Mouse (Mus musculus): Measurements from ENCODE around the gene Gm10638. TPM values are rescaled to one million over a fixed set of nuclear protein-coding genes. Genes with fewer than 3 reads are reported as not detected.

The Gm10638 gene
- polyA plus RNA-seq, 1 experiment from 2014 or later: 5.5 TPM

- no peak for ATAC-seq (ENCODE audit: insufficient number of reproducible peaks, insufficient read depth, low FRiP score, low read depth)
- Histone ChIP-seq H3K4me2 (ENCODE audit: low read length) (no peak overlapping the region), H3K27ac (replicated peaks in 1 of 2; ENCODE audit: control insufficient read depth in 1 of 2, insufficient read depth in 1 of 2, low read depth in 2 of 2, low read length in 2 of 2) (no peak overlapping the region), H3K9me3 (ENCODE audit: control insufficient read depth, low read length) (no peaks in the 10 kb centered on the region), H3K4me1 (ENCODE audit: control insufficient read depth in 2 of 2, insufficient read depth in 2 of 2, low read length in 2 of 2) (no peaks in the 10 kb centered on the region), H3K27me3 (ENCODE audit: control insufficient read depth, insufficient read depth, low read length) (no peaks in the 10 kb centered on the region), H3K4me3 (ENCODE audit: control insufficient read depth in 1 of 2, insufficient read depth in 1 of 2, low read depth in 1 of 2, low read length in 2 of 2) (no peak overlapping the region), H3K9ac (ENCODE audit: low read length) (no peak overlapping the region), H3K36me3 (ENCODE audit: control insufficient read depth, insufficient read depth, low read length) (peaks cover 33% of the 10 kb centered on the region)
- WGBS: 68% methylated on average over 4 of the region's 4 CpGs
These were observed 37.6 kb upstream of the Gm10638 start for GRCm38 (mm10) chr8:86707873-86708272.

- Histone ChIP-seq H3K27ac (replicated peaks in 1 of 2; ENCODE audit: control insufficient read depth in 1 of 2, insufficient read depth in 1 of 2, low read depth in 2 of 2, low read length in 2 of 2) (no peak overlapping the region), H3K4me1 (ENCODE audit: control insufficient read depth in 2 of 2, insufficient read depth in 2 of 2, low read length in 2 of 2) (no peaks in the 10 kb centered on the region), H3K9me3 (ENCODE audit: control insufficient read depth, low read length) (no peaks in the 10 kb centered on the region), H3K4me2 (ENCODE audit: low read length) (no peak overlapping the region), H3K36me3 (ENCODE audit: control insufficient read depth, insufficient read depth, low read length) (peaks cover 75% of the 10 kb centered on the region), H3K4me3 (ENCODE audit: control insufficient read depth in 1 of 2, insufficient read depth in 1 of 2, low read depth in 1 of 2, low read length in 2 of 2) (no peak overlapping the region), H3K27me3 (ENCODE audit: control insufficient read depth, insufficient read depth, low read length) (no peaks in the 10 kb centered on the region), H3K9ac (ENCODE audit: low read length) (no peak overlapping the region)
- WGBS: 86% methylated on average over 3 of the region's 3 CpGs
- no peak for ATAC-seq (ENCODE audit: insufficient number of reproducible peaks, insufficient read depth, low FRiP score, low read depth)
These were observed 32.9 kb upstream of the Gm10638 start for GRCm38 (mm10) chr8:86712594-86712993.

DNA sequence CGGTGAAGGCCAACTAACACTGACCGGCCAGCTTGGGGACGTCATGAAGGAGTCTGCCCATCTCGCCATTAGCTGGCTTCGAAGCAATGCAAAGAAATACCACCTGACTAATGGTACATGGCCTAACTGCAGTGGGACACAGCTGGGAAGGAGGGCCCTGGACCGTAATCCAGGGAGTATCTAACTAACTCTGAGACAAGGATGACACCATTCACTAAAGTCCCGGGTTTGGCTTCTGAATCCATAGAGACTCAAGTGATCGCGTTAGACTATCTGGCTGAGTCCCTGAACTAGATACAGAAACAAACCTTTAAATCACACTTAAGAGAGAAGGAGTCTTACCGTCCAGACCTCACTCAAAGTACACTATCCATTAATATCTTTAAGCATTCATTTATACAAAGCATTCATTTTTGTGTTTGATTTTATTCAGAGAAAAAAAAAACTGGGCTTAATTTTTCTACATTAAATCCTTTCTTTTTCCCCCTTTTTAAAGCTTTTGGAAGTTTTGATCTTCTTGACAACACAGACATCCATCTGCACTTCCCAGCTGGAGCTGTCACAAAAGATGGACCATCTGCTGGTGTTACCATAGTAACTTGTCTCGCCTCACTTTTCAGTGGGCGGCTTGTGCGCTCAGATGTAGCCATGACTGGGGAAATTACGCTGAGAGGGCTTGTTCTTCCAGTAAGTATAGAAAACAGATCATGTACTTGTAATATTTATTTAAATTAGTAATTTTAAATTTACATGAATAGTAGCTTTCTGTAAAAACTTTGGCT is 31.9 kb upstream of the Gm10638 start:
- peaks cover 83% of the 10 kb centered on the region for H3K36me3 ChIP-seq (ENCODE audit: control insufficient read depth, insufficient read depth, low read length)
- H3K9ac ChIP-seq (ENCODE audit: low read length): no peak overlapping the region
- ATAC-seq (ENCODE audit: insufficient number of reproducible peaks, insufficient read depth, low FRiP score, low read depth): no peak
- no peak overlapping the region for H3K4me3 ChIP-seq (ENCODE audit: control insufficient read depth in 1 of 2, insufficient read depth in 1 of 2, low read depth in 1 of 2, low read length in 2 of 2)
- no peak overlapping the region for H3K27ac ChIP-seq (replicated peaks in 1 of 2; ENCODE audit: control insufficient read depth in 1 of 2, insufficient read depth in 1 of 2, low read depth in 2 of 2, low read length in 2 of 2)
- H3K4me2 ChIP-seq (ENCODE audit: low read length): no peak overlapping the region
- 86% methylated on average over 14 of the region's 14 CpGs for WGBS
- H3K27me3 ChIP-seq (ENCODE audit: control insufficient read depth, insufficient read depth, low read length): no peaks in the 10 kb centered on the region
- H3K4me1 ChIP-seq (ENCODE audit: control insufficient read depth in 2 of 2, insufficient read depth in 2 of 2, low read length in 2 of 2): no peaks in the 10 kb centered on the region
- H3K9me3 ChIP-seq (ENCODE audit: control insufficient read depth, low read length): no peaks in the 10 kb centered on the region

- H3K9ac ChIP-seq (ENCODE audit: low read length): no peak overlapping the region
- no peak overlapping the region for H3K27ac ChIP-seq (replicated peaks in 1 of 2; ENCODE audit: control insufficient read depth in 1 of 2, insufficient read depth in 1 of 2, low read depth in 2 of 2, low read length in 2 of 2)
- H3K9me3 ChIP-seq (ENCODE audit: control insufficient read depth, low read length): no peaks in the 10 kb centered on the region
- ATAC-seq (ENCODE audit: insufficient number of reproducible peaks, insufficient read depth, low FRiP score, low read depth): no peak
- H3K36me3 ChIP-seq (ENCODE audit: control insufficient read depth, insufficient read depth, low read length): peaks cover 89% of the 10 kb centered on the region
- no peak overlapping the region for H3K4me2 ChIP-seq (ENCODE audit: low read length)
- H3K4me3 ChIP-seq (ENCODE audit: control insufficient read depth in 1 of 2, insufficient read depth in 1 of 2, low read depth in 1 of 2, low read length in 2 of 2): no peak overlapping the region
- H3K4me1 ChIP-seq (ENCODE audit: control insufficient read depth in 2 of 2, insufficient read depth in 2 of 2, low read length in 2 of 2): no peaks in the 10 kb centered on the region
- no peaks in the 10 kb centered on the region for H3K27me3 ChIP-seq (ENCODE audit: control insufficient read depth, insufficient read depth, low read length)
- 88% methylated on average over 2 of the region's 2 CpGs for WGBS
These were observed 27.0 kb upstream of the Gm10638 start for GRCm38 (mm10) chr8:86718332-86718994.

- Histone ChIP-seq H3K36me3 (ENCODE audit: control insufficient read depth, insufficient read depth, low read length) (peaks cover 82% of the 10 kb centered on the region), H3K4me3 (ENCODE audit: control insufficient read depth in 1 of 2, insufficient read depth in 1 of 2, low read depth in 1 of 2, low read length in 2 of 2) (no peak overlapping the region), H3K4me2 (ENCODE audit: low read length) (no peak overlapping the region), H3K27me3 (ENCODE audit: control insufficient read depth, insufficient read depth, low read length) (no peaks in the 10 kb centered on the region), H3K27ac (replicated peaks in 1 of 2; ENCODE audit: control insufficient read depth in 1 of 2, insufficient read depth in 1 of 2, low read depth in 2 of 2, low read length in 2 of 2) (no peak overlapping the region), H3K9ac (ENCODE audit: low read length) (no peak overlapping the region), H3K9me3 (ENCODE audit: control insufficient read depth, low read length) (no peaks in the 10 kb centered on the region), H3K4me1 (ENCODE audit: control insufficient read depth in 2 of 2, insufficient read depth in 2 of 2, low read length in 2 of 2) (no peaks in the 10 kb centered on the region)
- WGBS: 82% methylated on average over 1 of the region's 1 CpGs
- no peak for ATAC-seq (ENCODE audit: insufficient number of reproducible peaks, insufficient read depth, low FRiP score, low read depth)
These were observed 26.1 kb upstream of the Gm10638 start for GRCm38 (mm10) chr8:86719368-86719767.

- H3K9ac ChIP-seq (ENCODE audit: low read length): no peak overlapping the region
- H3K27me3 ChIP-seq (ENCODE audit: control insufficient read depth, insufficient read depth, low read length): no peaks in the 10 kb centered on the region
- H3K27ac ChIP-seq (replicated peaks in 1 of 2; ENCODE audit: control insufficient read depth in 1 of 2, insufficient read depth in 1 of 2, low read depth in 2 of 2, low read length in 2 of 2): no peak overlapping the region
- ATAC-seq (ENCODE audit: insufficient number of reproducible peaks, insufficient read depth, low FRiP score, low read depth): no peak
- H3K36me3 ChIP-seq (ENCODE audit: control insufficient read depth, insufficient read depth, low read length): peaks cover 67% of the 10 kb centered on the region
- no peaks in the 10 kb centered on the region for H3K4me1 ChIP-seq (ENCODE audit: control insufficient read depth in 2 of 2, insufficient read depth in 2 of 2, low read length in 2 of 2)
- no peaks in the 10 kb centered on the region for H3K9me3 ChIP-seq (ENCODE audit: control insufficient read depth, low read length)
- no peak overlapping the region for H3K4me3 ChIP-seq (ENCODE audit: control insufficient read depth in 1 of 2, insufficient read depth in 1 of 2, low read depth in 1 of 2, low read length in 2 of 2)
- WGBS: 88% methylated on average over 6 of the region's 6 CpGs
- no peak overlapping the region for H3K4me2 ChIP-seq (ENCODE audit: low read length)
These were observed 24.6 kb upstream of the Gm10638 start for GRCm38 (mm10) chr8:86720756-86721459.

DNA sequence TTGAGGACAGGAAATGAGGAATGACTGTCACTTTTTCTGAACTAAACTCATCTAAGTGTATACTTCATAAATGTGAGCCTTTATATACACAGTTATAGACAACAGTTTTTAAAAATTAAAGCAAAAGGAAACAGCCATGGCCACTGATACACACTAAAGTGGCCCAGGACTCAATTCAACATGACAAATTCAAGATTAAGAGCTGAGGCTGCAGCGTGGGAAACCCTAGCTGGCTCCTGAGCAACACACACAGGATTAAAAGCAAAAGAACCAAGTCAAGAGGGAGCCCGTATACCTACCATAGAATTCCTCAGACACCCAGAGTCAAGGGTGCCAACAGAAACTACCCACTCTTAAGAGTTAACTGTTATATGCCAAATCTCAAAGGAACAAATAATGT is 24.0 kb upstream of the Gm10638 start:
- no peak overlapping the region for H3K9ac ChIP-seq (ENCODE audit: low read length)
- ATAC-seq (ENCODE audit: insufficient number of reproducible peaks, insufficient read depth, low FRiP score, low read depth): no peak
- no peaks in the 10 kb centered on the region for H3K27me3 ChIP-seq (ENCODE audit: control insufficient read depth, insufficient read depth, low read length)
- H3K9me3 ChIP-seq (ENCODE audit: control insufficient read depth, low read length): no peaks in the 10 kb centered on the region
- no peak overlapping the region for H3K4me2 ChIP-seq (ENCODE audit: low read length)
- H3K4me1 ChIP-seq (ENCODE audit: control insufficient read depth in 2 of 2, insufficient read depth in 2 of 2, low read length in 2 of 2): no peaks in the 10 kb centered on the region
- H3K4me3 ChIP-seq (ENCODE audit: control insufficient read depth in 1 of 2, insufficient read depth in 1 of 2, low read depth in 1 of 2, low read length in 2 of 2): no peak overlapping the region
- peaks cover 61% of the 10 kb centered on the region for H3K36me3 ChIP-seq (ENCODE audit: control insufficient read depth, insufficient read depth, low read length)
- WGBS: 82% methylated on average over 2 of the region's 2 CpGs
- no peak overlapping the region for H3K27ac ChIP-seq (replicated peaks in 1 of 2; ENCODE audit: control insufficient read depth in 1 of 2, insufficient read depth in 1 of 2, low read depth in 2 of 2, low read length in 2 of 2)

Measured in heart, embryonic 14.5 days (tissue).